Mouse (Mus musculus) heart, adult 18-20 months (tissue): ENCODE measurements around the gene Ccdc137. TPM values are rescaled to one million over a fixed set of nuclear protein-coding genes. Genes with fewer than 3 reads are reported as not detected.
A peak's percentile ranks its signal among the peaks of the same experiment; 100 is the strongest.

Experiments used
- DNase-seq, 2 experiments: peaks; one replicate each; pipeline ENCODE4 v3.0.0; 2021 to 2022; ENCODE audit warnings: mixed read lengths in 1 of 2
- total RNA-seq, 2 experiments: library from RNA; stranded (reverse); gene quantifications; 2 replicates each; pipeline ENCODE4 v1.2.3; 2021

Gene Ccdc137
- total RNA-seq, 2 experiments from 2014 or later, result 6.0 to 7.3 TPM

GRCm38 (mm10) chr11:120498891-120499290 lies 41.0 kb downstream of the Ccdc137 start:
- DNase-seq, result no peak

GRCm38 (mm10) chr11:120499894-120500293 lies 42.0 kb downstream of the Ccdc137 start:
- no peak for DNase-seq

GRCm38 (mm10) chr11:120500357-120500756 lies 42.4 kb downstream of the Ccdc137 start:
- no peak for DNase-seq

GRCm38 (mm10) chr11:120501018-120501417 lies 43.1 kb downstream of the Ccdc137 start:
- DNase-seq, result no peak

- DNase-seq, result no peak
Observed at GRCm38 (mm10) chr11:120501701-120502100, 43.8 kb downstream of the Ccdc137 start.

- no peak for DNase-seq
Observed at GRCm38 (mm10) chr11:120505661-120506060, 47.7 kb downstream of the Ccdc137 start.

GRCm38 (mm10) chr11:120506899-120507298 lies 49.0 kb downstream of the Ccdc137 start:
- DNase-seq, result no peak

GRCm38 (mm10) chr11:120507611-120508289 lies 49.8 kb downstream of the Ccdc137 start:
- no peak for DNase-seq

- no peak for DNase-seq
Observed at GRCm38 (mm10) chr11:120508290-120508870, 50.5 kb downstream of the Ccdc137 start.

GRCm38 (mm10) chr11:120509940-120510339 lies 52.0 kb downstream of the Ccdc137 start:
- DNase-seq, result no peak

- peak in 1 of 2 experiments; percentile 35 for DNase-seq
Observed at GRCm38 (mm10) chr11:120510375-120511030, 52.6 kb downstream of the Ccdc137 start.

GRCm38 (mm10) chr11:120512790-120513453 lies 55.0 kb downstream of the Ccdc137 start:
- DNase-seq, result no peak

Other genes starting within 250 kb of the Ccdc137 start
- gene Bahcc1, start 225.2 kb upstream of the Ccdc137 start, total RNA-seq, result 1 to 10 TPM; 3.5 to 5.0 TPM
- gene Actg1, start 109.6 kb upstream of the Ccdc137 start, total RNA-seq, result 100 to 1,000 TPM; 286 to 296 TPM
- not detected for gene Fscn2, start 96.6 kb upstream of the Ccdc137 start, total RNA-seq
- 10 to 100 TPM; 10.6 to 11.7 TPM for gene Faap100, start 79.4 kb upstream of the Ccdc137 start, total RNA-seq
- gene Nploc4, start 20.4 kb upstream of the Ccdc137 start, total RNA-seq, result 10 to 100 TPM; 62.0 to 65.2 TPM
- gene Tspan10, start 15.5 kb upstream of the Ccdc137 start, total RNA-seq, result 1 to 10 TPM; 1.0 to 2.3 TPM
- under 1 TPM in 1 of 2 experiments, not detected in 1; 0.57 TPM for gene Pde6g, start 4.6 kb upstream of the Ccdc137 start, total RNA-seq
- gene Oxld1, start within 50 bp of the Ccdc137 start, total RNA-seq, result 10 to 100 TPM; 58.1 to 70.3 TPM
- 10 to 100 TPM; 10.1 to 12.0 TPM for gene Arl16, start 9.5 kb downstream of the Ccdc137 start, total RNA-seq
- gene Mrpl12, start 26.5 kb downstream of the Ccdc137 start, total RNA-seq, result 100 to 1,000 TPM; 245 to 267 TPM
- gene Slc25a10, start 33.7 kb downstream of the Ccdc137 start, total RNA-seq, result 10 to 100 TPM; 15.4 to 15.9 TPM
- under 1 TPM; 0.93 to 0.94 TPM for gene Gcgr, start 72.6 kb downstream of the Ccdc137 start, total RNA-seq
- 10 to 100 TPM; 39.1 to 44.1 TPM for gene Mcrip1, start 91.6 kb downstream of the Ccdc137 start, total RNA-seq
- gene Ppp1r27, start 93.0 kb downstream of the Ccdc137 start, total RNA-seq, result under 1 TPM in 1 of 2 experiments, not detected in 1; 0.35 TPM
- 100 to 1,000 TPM; 230 TPM for gene P4hb, start 115.1 kb downstream of the Ccdc137 start, total RNA-seq
- gene Arhgdia, start 123.5 kb downstream of the Ccdc137 start, total RNA-seq, result 100 to 1,000 TPM; 133 to 144 TPM
- 10 to 100 TPM; 44.1 to 46.9 TPM for gene Alyref, start 140.2 kb downstream of the Ccdc137 start, total RNA-seq
- 10 to 100 TPM; 84.4 to 89.0 TPM for gene Anapc11, start 140.3 kb downstream of the Ccdc137 start, total RNA-seq
- gene Npb, start 150.4 kb downstream of the Ccdc137 start, total RNA-seq, result not detected
- 10 to 100 TPM; 47.2 to 51.2 TPM for gene Pcyt2, start 159.8 kb downstream of the Ccdc137 start, total RNA-seq
- 1 to 10 TPM; 6.9 to 8.9 TPM for gene Sirt7, start 167.1 kb downstream of the Ccdc137 start, total RNA-seq
- 10 to 100 TPM; 33.7 to 35.7 TPM for gene Mafg, start 175.5 kb downstream of the Ccdc137 start, total RNA-seq
- 1 to 10 TPM; 1.1 to 1.3 TPM for gene Pycr1, start 185.7 kb downstream of the Ccdc137 start, total RNA-seq
- 10 to 100 TPM; 77.0 to 81.2 TPM for gene Myadml2, start 190.0 kb downstream of the Ccdc137 start, total RNA-seq
- gene Notum, start 203.1 kb downstream of the Ccdc137 start, total RNA-seq, result under 1 TPM in 1 of 2 experiments, not detected in 1; 0.33 TPM
- gene Aspscr1, start 214.9 kb downstream of the Ccdc137 start, total RNA-seq, result 10 to 100 TPM; 28.5 to 31.3 TPM